8 mouse cellular contexts compared by ENCODE assay signal in genomic region chr8:107489921-107490320, GRCm38 (mm10). TPM values are rescaled to one million over a fixed set of nuclear protein-coding genes. Genes with fewer than 3 reads are reported as not detected.
A peak's percentile ranks its signal among the peaks of the same experiment; 100 is the strongest.
DNase-seq lines count a peak whose midpoint lies in the region; ATAC-seq and TF ChIP-seq lines count a peak whose summit lies in the region.

No protein-coding gene starts in this region.

- WGBS in liver, embryonic 11.5 days, result 42% methylated on average over 5 of the region's 5 CpGs
- 35% methylated on average over 5 of the region's 5 CpGs for WGBS in embryonic facial prominence, embryonic 15.5 days
- WGBS in hindbrain, embryonic 16.5 days, result 43% methylated on average over 5 of the region's 5 CpGs
- WGBS in thymus, adult 2 months, result 80% methylated on average over 5 of the region's 5 CpGs

- H3K36me3 ChIP-seq in liver, embryonic 11.5 days (ENCODE audit: control insufficient read depth, insufficient read depth, low read length), result no peaks in the 10 kb centered on the region
- H3K36me3 ChIP-seq in embryonic facial prominence, embryonic 15.5 days, result no peaks in the 10 kb centered on the region
- 0 out of 2 replicates have a peak, but pooled peaks cover under 1% of the 10 kb centered on the region for H3K36me3 ChIP-seq in hindbrain, embryonic 16.5 days (ENCODE audit: control insufficient read depth, insufficient read depth, low read length)
- no peaks in the 10 kb centered on the region for H3K36me3 ChIP-seq in myocyte (ENCODE audit: control insufficient read depth, insufficient read depth)
- H3K36me3 ChIP-seq in thymus, adult 2 months (ENCODE audit: control insufficient read depth, insufficient read depth, low read length), result peaks cover 3% of the 10 kb centered on the region; the same call in 1 of the 2 replicates

- H3K9ac ChIP-seq in liver, embryonic 11.5 days (ENCODE audit: low read depth, low read length), result no peak overlapping the region
- H3K9ac ChIP-seq in embryonic facial prominence, embryonic 15.5 days, result no peak overlapping the region
- H3K9ac ChIP-seq in hindbrain, embryonic 16.5 days (ENCODE audit: low read depth, low read length), result no peak overlapping the region

- no peak overlapping the region for H3ac ChIP-seq in myocyte (ENCODE audit: control insufficient read depth, insufficient read length)

- TF ChIP-seq POLR2A in myocyte (IDR thresholded peaks at IDR 0.05; ENCODE audit: insufficient read length, low read depth), result no peak
- no peak for TF ChIP-seq POLR2A in thymus, adult 2 months (IDR thresholded peaks at IDR 0.05; ENCODE audit: control insufficient read depth, extremely low read depth, insufficient read depth, low read length, poor library complexity)

- no peaks in the 10 kb centered on the region for H3K27me3 ChIP-seq in liver, embryonic 11.5 days (replicated peaks; ENCODE audit: control insufficient read depth, insufficient read depth, low read length)
- H3K27me3 ChIP-seq in embryonic facial prominence, embryonic 15.5 days, result no peaks in the 10 kb centered on the region
- H3K27me3 ChIP-seq in hindbrain, embryonic 16.5 days (replicated peaks; ENCODE audit: control insufficient read depth, insufficient read depth, low read length), result no peaks in the 10 kb centered on the region
- H3K27me3 ChIP-seq in myocyte (ENCODE audit: control insufficient read depth, insufficient read depth, insufficient read length), result no peaks in the 10 kb centered on the region
- no peaks in the 10 kb centered on the region for H3K27me3 ChIP-seq in thymus, adult 2 months (ENCODE audit: control insufficient read depth, insufficient read depth, low read length)

- no peaks in the 10 kb centered on the region for H3K9me3 ChIP-seq in liver, embryonic 11.5 days (ENCODE audit: control insufficient read depth, low read length)
- H3K9me3 ChIP-seq in embryonic facial prominence, embryonic 15.5 days (replicated peaks), result no peaks in the 10 kb centered on the region
- no peaks in the 10 kb centered on the region for H3K9me3 ChIP-seq in hindbrain, embryonic 16.5 days (ENCODE audit: control insufficient read depth, low read length)

- peaks cover 16% of the 10 kb centered on the region for H3K4me1 ChIP-seq in liver, embryonic 11.5 days (replicated peaks; ENCODE audit: control insufficient read depth, insufficient read depth, low read length)
- H3K4me1 ChIP-seq in embryonic facial prominence, embryonic 15.5 days, result peaks cover 12% of the 10 kb centered on the region; the same call in 1 of the 2 replicates
- H3K4me1 ChIP-seq in hindbrain, embryonic 16.5 days (ENCODE audit: control insufficient read depth, insufficient read depth, low read depth, low read length), result 0 out of 2 replicates have a peak, but pooled peaks cover 2% of the 10 kb centered on the region
- no peaks in the 10 kb centered on the region for H3K4me1 ChIP-seq in thymus, adult 2 months (replicated peaks; ENCODE audit: control insufficient read depth, insufficient read depth, low read length)

- H3K4me3 ChIP-seq in liver, embryonic 11.5 days (ENCODE audit: low read depth, low read length), result no peak overlapping the region
- H3K4me3 ChIP-seq in embryonic facial prominence, embryonic 15.5 days (replicated peaks), result no peak overlapping the region
- H3K4me3 ChIP-seq in hindbrain, embryonic 16.5 days (ENCODE audit: low read length), result no peak overlapping the region
- no peak overlapping the region for H3K4me3 ChIP-seq in myocyte
- H3K4me3 ChIP-seq in thymus, adult 2 months (ENCODE audit: control insufficient read depth, insufficient read depth, low read length), result no peak overlapping the region

- DNase-seq in liver, embryonic 11.5 days (ENCODE audit: low spot score), result no peak
- no peak for DNase-seq in liver
- no peak for DNase-seq in adrenal gland, postnatal 25 days
- DNase-seq in thymus, adult 2 months, result no peak
- no peak for DNase-seq in ovary, postnatal 10 days (ENCODE audit: low spot score)

- no peak for ATAC-seq in liver, embryonic 11.5 days (replicated peaks; ENCODE audit: low FRiP score)
- no peak for ATAC-seq in embryonic facial prominence, embryonic 15.5 days (ENCODE audit: insufficient number of reproducible peaks, low FRiP score, low TSS enrichment, low read depth)
- peak; percentile 45; the same call in 1 of the 2 replicates for ATAC-seq in hindbrain, embryonic 16.5 days

- no peak for TF ChIP-seq CTCF in thymus, adult 2 months (IDR thresholded peaks at IDR 0.05; ENCODE audit: borderline replicate concordance, control insufficient read depth, extremely low read depth, insufficient read depth, low read length, poor library complexity)

- H3K4me2 ChIP-seq in liver, embryonic 11.5 days, result no peak overlapping the region
- H3K4me2 ChIP-seq in embryonic facial prominence, embryonic 15.5 days (replicated peaks), result no peak overlapping the region
- no peak overlapping the region for H3K4me2 ChIP-seq in hindbrain, embryonic 16.5 days (ENCODE audit: low read length)
- H3K4me2 ChIP-seq in myocyte (ENCODE audit: low read depth), result peak overlapping the region; percentile 49

- peak overlapping the region; percentile 34; the same call in 1 of the 2 replicates for H3K27ac ChIP-seq in liver, embryonic 11.5 days (ENCODE audit: low read depth, low read length)
- H3K27ac ChIP-seq in embryonic facial prominence, embryonic 15.5 days (replicated peaks), result peak overlapping the region; percentile 8; the same call in 1 of the 2 replicates
- no peak overlapping the region for H3K27ac ChIP-seq in hindbrain, embryonic 16.5 days (ENCODE audit: low read depth, low read length)
- no peak overlapping the region for H3K27ac ChIP-seq in thymus, adult 2 months (ENCODE audit: control insufficient read depth, insufficient read depth, low read length)

- H3K79me2 ChIP-seq in myocyte (ENCODE audit: control insufficient read depth, insufficient read depth), result no peaks in the 10 kb centered on the region

TF ChIP-seq in myocyte, 11 proteins besides CTCF, POLR2A, EP300 and RAD21:
- TF ChIP-seq POLR2AphosphoS2 (IDR thresholded peaks at IDR 0.05; ENCODE audit: insufficient read length, low read depth), result no peak
- no peak for TF ChIP-seq MAX (IDR thresholded peaks at IDR 0.05; ENCODE audit: low read depth)
- TF ChIP-seq MYOD1 (IDR thresholded peaks at IDR 0.05; ENCODE audit: control insufficient read depth in 1 of 3, insufficient read length in 2 of 3, low read depth in 2 of 3), result no peak
- no peak for TF ChIP-seq MYOG (IDR thresholded peaks at IDR 0.05; ENCODE audit: control insufficient read depth in 1 of 3, insufficient read depth in 1 of 3, insufficient read length in 2 of 3, low read depth in 2 of 3)
- no peak for TF ChIP-seq TCF3 (IDR thresholded peaks at IDR 0.05; ENCODE audit: insufficient read length, low read depth)

RNA-seq across cellular contexts. Expression of gene Wwp2, which starts 53.8 kb away (rescaled TPM):
- polyA plus RNA-seq in liver, embryonic 11.5 days (2014; fragmentation: Nextera tagmentation; extraction: Ambion mirVana), result 37.6 and 40.2 TPM in 2 replicates
- polyA plus RNA-seq in embryonic facial prominence, embryonic 15.5 days (2015; fragmentation: Nextera tagmentation; extraction: Ambion mirVana), result 65.0 and 84.3 TPM in 2 replicates
- polyA plus RNA-seq in hindbrain, embryonic 16.5 days (2015; fragmentation: Nextera tagmentation; extraction: Ambion mirVana), result 32.6 and 39.5 TPM in 2 replicates
- polyA plus RNA-seq in myocyte (2012; fragmentation: generic; extraction: Trizol), result 59.8 TPM
- 23.9 and 44.1 TPM in 2 replicates for total RNA-seq in adrenal gland, postnatal 25 days (2021)
- 78.0 and 79.8 TPM in 2 replicates for polyA plus RNA-seq in thymus, adult 2 months (2012; rRNA removed)

Comparison
In these comparisons a context has a peak if more than half of its experiments do, and no peak if none do; other contexts are left out.
1. H3K27ac ChIP-seq: peak in liver, embryonic 11.5 days (single experiment) and embryonic facial prominence, embryonic 15.5 days (single experiment); none in hindbrain, embryonic 16.5 days (single experiment) and thymus, adult 2 months (single experiment).